Mouse (Mus musculus) liver, embryonic 13.5 days (tissue): Measurements from ENCODE around the gene Defb47. TPM values are rescaled to one million over a fixed set of nuclear protein-coding genes. Genes with fewer than 3 reads are reported as not detected.

ENCODE experiments used
- ATAC-seq: fragments of 200-750 bp; cut with Nextera tagmentation; 2 replicates; pipeline ENCODE4 v1.8.0; 2017; ENCODE audit warnings: low read depth, mild to moderate bottlenecking, moderate number of reproducible peaks, moderate library complexity
- DNase-seq: peaks from one replicate; pipeline ENCODE4 v3.0.0; 2022
- H3K27ac ChIP-seq: fragments of 300-500 bp; sonication (generic); 2 replicates; pipeline ENCODE4 v1.5.1; 2015; ENCODE audit warnings: moderate library complexity, mild to moderate bottlenecking, inconsistent platforms
- H3K27me3 ChIP-seq: fragments of 300-500 bp; sonication (generic); 2 replicates; pipeline ENCODE4 v1.6.1; 2015; ENCODE audit warnings: mild to moderate bottlenecking, inconsistent platforms
- H3K36me3 ChIP-seq: fragments of 300-500 bp; sonication (generic); 2 replicates; pipeline ENCODE4 v1.6.1; 2015; ENCODE audit warnings: mild to moderate bottlenecking, inconsistent platforms
- H3K4me1 ChIP-seq: fragments of 300-500 bp; sonication (generic); replicated peaks from 2 replicates; pipeline ENCODE4 v1.6.1; 2015; ENCODE audit warnings: inconsistent platforms
- H3K4me2 ChIP-seq: fragments of 300-500 bp; sonication (generic); 2 replicates; pipeline ENCODE4 v1.6.1; 2015; ENCODE audit warnings: inconsistent platforms, mild to moderate bottlenecking, moderate library complexity
- H3K4me3 ChIP-seq: fragments of 300-500 bp; sonication (generic); replicated peaks from 2 replicates; pipeline ENCODE4 v1.5.1; 2015; ENCODE audit warnings: mild to moderate bottlenecking, inconsistent platforms
- H3K9ac ChIP-seq: fragments of 300-500 bp; sonication (generic); 2 replicates; pipeline ENCODE4 v1.6.1; 2015; ENCODE audit warnings: mild to moderate bottlenecking, inconsistent platforms
- H3K9me3 ChIP-seq: fragments of 300-500 bp; sonication (generic); replicated peaks from 2 replicates; pipeline ENCODE4 v1.6.1; 2016; ENCODE audit warnings: inconsistent platforms
- WGBS: fragments of 180-500 bp; shearing (Covaris S2); methylation state at CpG from one replicate; pipeline ENCODE4 v1.1.7; 2015; ENCODE audit not compliant: insufficient replicate concordance; 5-methylcytosine and 5-hydroxymethylcytosine counted together
- polyA plus RNA-seq: library from polyadenylated mRNA; unstranded; fragments of >200 nt; fragmentation: Nextera tagmentation; extraction: Ambion mirVana; gene quantifications from 2 replicates; pipeline ENCODE4 v1.2.1, GENCODE M21; 2015

Gene Defb47
- polyA plus RNA-seq = not detected in 2 replicates

GRCm38 (mm10) chr14:62997777-62998176 lies at the start of gene Defb47:
TSS of gene Defb47 (plus strand) at chr14:62998077.
- ATAC-seq (no peak), DNase-seq (no peak)
- Histone ChIP-seq H3K4me1 (no peaks in the 10 kb centered on the region), H3K27me3 (no peaks in the 10 kb centered on the region), H3K4me2 (no peak within 1 kb of the TSS), H3K36me3 (no peaks in the 10 kb centered on the region), H3K27ac (no peak within 1 kb of the TSS), H3K9me3 (no peaks in the 10 kb centered on the region), H3K4me3 (no peak within 1 kb of the TSS), H3K9ac (no peak within 1 kb of the TSS)
- 58% methylated on average over 8 of the region's 8 CpGs for WGBS

GRCm38 (mm10) chr14:62956091-62956490 lies 41.8 kb upstream of the Defb47 start:
- H3K27ac ChIP-seq = no peak overlapping the region
- WGBS = 76% methylated on average over 9 of the region's 9 CpGs
- H3K4me3 ChIP-seq = no peak overlapping the region
- no peaks in the 10 kb centered on the region for H3K9me3 ChIP-seq
- DNase-seq (no peak), ATAC-seq (no peak)
- no peaks in the 10 kb centered on the region for H3K27me3 ChIP-seq
- H3K4me2 ChIP-seq = no peak overlapping the region
- H3K36me3 ChIP-seq = peaks cover 14% of the 10 kb centered on the region
- H3K4me1 ChIP-seq = no peaks in the 10 kb centered on the region
- H3K9ac ChIP-seq = no peak overlapping the region

GRCm38 (mm10) chr14:62963632-62964031 lies 34.2 kb upstream of the Defb47 start:
- no peak for DNase-seq
- Histone ChIP-seq H3K9ac (no peak overlapping the region), H3K36me3 (peaks cover 3% of the 10 kb centered on the region; the same call in 1 of the 2 replicates), H3K9me3 (no peaks in the 10 kb centered on the region), H3K27me3 (no peaks in the 10 kb centered on the region), H3K4me3 (no peak overlapping the region), H3K27ac (no peak overlapping the region), H3K4me1 (no peaks in the 10 kb centered on the region), H3K4me2 (no peak overlapping the region)
- 68% methylated on average over 4 of the region's 4 CpGs for WGBS
- no peak for ATAC-seq

- WGBS = 68% methylated on average over 5 of the region's 5 CpGs
- Histone ChIP-seq H3K4me3 (no peak overlapping the region), H3K27ac (no peak overlapping the region)
Measured at GRCm38 (mm10) chr14:62965342-62965741, 32.5 kb upstream of the Defb47 start.

GRCm38 (mm10) chr14:62965811-62966520 lies 31.9 kb upstream of the Defb47 start:
- Histone ChIP-seq H3K4me3 (peak overlapping the region; percentile 10), H3K36me3 (no peaks in the 10 kb centered on the region), H3K27ac (no peak overlapping the region), H3K27me3 (no peaks in the 10 kb centered on the region), H3K4me1 (no peaks in the 10 kb centered on the region), H3K9ac (no peak overlapping the region), H3K4me2 (peak overlapping the region; percentile 44), H3K9me3 (no peaks in the 10 kb centered on the region)
- ATAC-seq (no peak), DNase-seq (no peak)
- WGBS = 28% methylated on average over 15 of the region's 15 CpGs

More at GRCm38 (mm10) chr14:62965342-62965741, 32.5 kb upstream of the Defb47 start:
- Histone ChIP-seq H3K4me1 (no peaks in the 10 kb centered on the region), H3K9ac (no peak overlapping the region), H3K4me2 (no peak overlapping the region; the same call in 1 of the 2 replicates), H3K27me3 (no peaks in the 10 kb centered on the region), H3K9me3 (no peaks in the 10 kb centered on the region), H3K36me3 (no peaks in the 10 kb centered on the region)
- DNase-seq = no peak
- no peak for ATAC-seq

GRCm38 (mm10) chr14:62975046-62975445 lies 22.8 kb upstream of the Defb47 start:
- Histone ChIP-seq H3K4me3 (no peak overlapping the region), H3K4me1 (no peaks in the 10 kb centered on the region), H3K27me3 (no peaks in the 10 kb centered on the region), H3K9me3 (no peaks in the 10 kb centered on the region), H3K27ac (no peak overlapping the region), H3K36me3 (no peaks in the 10 kb centered on the region), H3K9ac (no peak overlapping the region), H3K4me2 (no peak overlapping the region)
- DNase-seq (peak; percentile 17), ATAC-seq (no peak)
- WGBS = 5% methylated on average over 5 of the region's 5 CpGs

GRCm38 (mm10) chr14:62979815-62980214 lies 18.1 kb upstream of the Defb47 start:
- WGBS = 34% methylated on average over 1 of the region's 1 CpGs
- Histone ChIP-seq H3K36me3 (no peaks in the 10 kb centered on the region), H3K4me3 (no peak overlapping the region), H3K4me2 (no peak overlapping the region), H3K27me3 (no peaks in the 10 kb centered on the region), H3K9me3 (no peaks in the 10 kb centered on the region), H3K27ac (no peak overlapping the region), H3K4me1 (no peaks in the 10 kb centered on the region), H3K9ac (no peak overlapping the region)
- ATAC-seq = no peak
- DNase-seq = no peak

- H3K4me2 ChIP-seq = no peak within 1 kb of the TSS
- H3K36me3 ChIP-seq = no peaks in the 10 kb centered on the region
- 29% methylated on average over 1 of the region's 1 CpGs for WGBS
- H3K4me1 ChIP-seq = no peaks in the 10 kb centered on the region
- ATAC-seq = no peak
- H3K9ac ChIP-seq = no peak within 1 kb of the TSS
- no peak for DNase-seq
- H3K27ac ChIP-seq = no peak within 1 kb of the TSS
- no peaks in the 10 kb centered on the region for H3K27me3 ChIP-seq
- no peaks in the 10 kb centered on the region for H3K9me3 ChIP-seq
- no peak within 1 kb of the TSS for H3K4me3 ChIP-seq
Measured at GRCm38 (mm10) chr14:62984410-62984809, 13.5 kb upstream of the Defb47 start, which contains the start of gene Defb48. TSS of gene Defb48 (minus strand) at chr14:62984510.

GRCm38 (mm10) chr14:62991271-62991670 lies 6.6 kb upstream of the Defb47 start:
- DNase-seq (no peak), ATAC-seq (no peak)
- H3K9me3 ChIP-seq = no peaks in the 10 kb centered on the region
- H3K4me2 ChIP-seq = no peak overlapping the region
- H3K27ac ChIP-seq = no peak overlapping the region
- no peaks in the 10 kb centered on the region for H3K27me3 ChIP-seq
- no peak overlapping the region for H3K4me3 ChIP-seq
- H3K4me1 ChIP-seq = no peaks in the 10 kb centered on the region
- 21% methylated on average over 3 of the region's 3 CpGs for WGBS
- H3K9ac ChIP-seq = no peak overlapping the region
- no peaks in the 10 kb centered on the region for H3K36me3 ChIP-seq

- 58% methylated on average over 7 of the region's 7 CpGs for WGBS
- Histone ChIP-seq H3K4me2 (no peak overlapping the region), H3K27me3 (no peaks in the 10 kb centered on the region), H3K36me3 (no peaks in the 10 kb centered on the region), H3K4me3 (no peak overlapping the region), H3K4me1 (no peaks in the 10 kb centered on the region), H3K9me3 (no peaks in the 10 kb centered on the region), H3K27ac (no peak overlapping the region), H3K9ac (no peak overlapping the region)
- DNase-seq = no peak
- ATAC-seq = no peak
Measured at GRCm38 (mm10) chr14:62991849-62992510, 5.9 kb upstream of the Defb47 start.

GRCm38 (mm10) chr14:62998977-62999376 lies 1.1 kb downstream of the Defb47 start:
- no peak for DNase-seq
- Histone ChIP-seq H3K4me2 (no peak overlapping the region), H3K27ac (no peak overlapping the region), H3K27me3 (no peaks in the 10 kb centered on the region), H3K9ac (no peak overlapping the region), H3K36me3 (no peaks in the 10 kb centered on the region), H3K4me1 (no peaks in the 10 kb centered on the region), H3K4me3 (no peak overlapping the region), H3K9me3 (no peaks in the 10 kb centered on the region)
- no peak for ATAC-seq
- WGBS = 31% methylated on average over 4 of the region's 4 CpGs

- Histone ChIP-seq H3K4me3 (no peak overlapping the region), H3K36me3 (no peaks in the 10 kb centered on the region), H3K9ac (no peak overlapping the region), H3K4me1 (no peaks in the 10 kb centered on the region), H3K27ac (no peak overlapping the region), H3K27me3 (no peaks in the 10 kb centered on the region), H3K4me2 (no peak overlapping the region), H3K9me3 (no peaks in the 10 kb centered on the region)
- 29% methylated on average over 2 of the region's 2 CpGs for WGBS
- DNase-seq (no peak), ATAC-seq (no peak)
Measured at GRCm38 (mm10) chr14:63002588-63002987, 4.7 kb downstream of the Defb47 start.
